Mouse (Mus musculus) hindbrain, postnatal 0 days (tissue): Measurements from ENCODE around the gene Pla2g2c. TPM values are rescaled to one million over a fixed set of nuclear protein-coding genes. Genes with fewer than 3 reads are reported as not detected.

ENCODE experiments used
- ATAC-seq: fragments of 200-750 bp; cut with Nextera tagmentation; 2 replicates; pipeline ENCODE4 v1.8.0; 2017; ENCODE audit warnings: mild to moderate bottlenecking, moderate TSS enrichment, moderate library complexity
- DNase-seq: peaks from one replicate; pipeline ENCODE4 v3.0.0-alpha.2; 2015; ENCODE audit warnings: low spot score
- H3K27ac ChIP-seq: fragments of 300-500 bp; sonication (generic); 2 replicates; pipeline ENCODE4 v1.5.1; 2014; ENCODE audit warnings: mild to moderate bottlenecking
- H3K27me3 ChIP-seq: fragments of 300-500 bp; sonication (generic); 2 replicates; pipeline ENCODE4 v1.6.1; 2014; ENCODE audit warnings: low read length, mixed read lengths; ENCODE audit not compliant: insufficient read depth
- H3K36me3 ChIP-seq: fragments of 300-500 bp; sonication (generic); 2 replicates; pipeline ENCODE4 v1.6.1; 2014; ENCODE audit warnings: low read length, mixed read lengths; ENCODE audit not compliant: insufficient read depth
- H3K4me1 ChIP-seq: fragments of 300-500 bp; sonication (generic); 2 replicates; pipeline ENCODE4 v1.6.1; 2014; ENCODE audit warnings: antibody characterized with exemption, low read length, mixed read lengths; ENCODE audit not compliant: insufficient read depth
- H3K4me2 ChIP-seq: fragments of 300-500 bp; sonication (generic); 2 replicates; pipeline ENCODE4 v1.6.1; 2014; ENCODE audit warnings: low read depth, mild to moderate bottlenecking, low read length, moderate library complexity, mixed read lengths
- H3K4me3 ChIP-seq: fragments of 300-500 bp; sonication (generic); 2 replicates; pipeline ENCODE4 v1.5.1; 2014; ENCODE audit warnings: low read length
- H3K9ac ChIP-seq: fragments of 300-500 bp; sonication (generic); replicated peaks from 2 replicates; pipeline ENCODE4 v1.6.1; 2014; ENCODE audit warnings: mild to moderate bottlenecking, low read length, moderate library complexity, mixed read lengths
- H3K9me3 ChIP-seq: fragments of 300-500 bp; sonication (generic); 2 replicates; pipeline ENCODE4 v1.6.1; 2016; ENCODE audit warnings: low read length, mixed read lengths
- CTCF ChIP-seq: IDR thresholded peaks from 2 replicates; pipeline ENCODE4 v1.5.1; 2016; ENCODE audit warnings: antibody characterized with exemption, control low read depth, low read depth
- WGBS: fragments of 180-500 bp; shearing (Covaris S2); extraction: QIAGEN DNeasy Blood & Tissue Kit; methylation state at CpG from one replicate; pipeline ENCODE4 v1.1.7; 2014; 5-methylcytosine and 5-hydroxymethylcytosine counted together
- polyA plus RNA-seq: library from polyadenylated mRNA; unstranded; fragments of >200 nt; fragmentation: Nextera tagmentation; extraction: Ambion mirVana; gene quantifications from 2 replicates; pipeline ENCODE4 v1.2.1, GENCODE M21; 2015
- total RNA-seq: library from RNA; depleted of rRNA; stranded (reverse); fragments of >200 nt; gene quantifications from 2 replicates; pipeline ENCODE4 v1.2.3, GENCODE M21; 2014

The Pla2g2c gene
- total and polyA plus RNA-seq, 2 experiments from 2014 or later, result 0.26 to 0.93 TPM

DNA sequence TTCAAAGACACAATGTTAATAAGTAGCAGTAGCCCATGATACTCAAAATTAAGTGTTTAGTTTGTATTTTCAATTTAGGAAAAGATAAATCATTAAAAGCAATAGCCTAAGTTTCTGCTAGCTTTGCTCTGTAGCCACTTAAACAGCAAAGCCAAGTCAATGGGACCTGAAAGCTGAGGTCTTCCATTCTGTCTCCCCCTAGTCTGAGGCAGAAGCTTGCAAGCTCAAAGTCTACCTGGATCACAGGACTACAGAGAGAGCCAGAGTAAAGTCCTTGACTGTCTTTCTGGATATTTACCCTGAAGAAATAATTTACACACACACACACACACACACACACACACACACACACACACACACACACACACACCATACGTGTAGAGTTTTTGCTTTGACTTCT is 10.4 kb upstream of the Pla2g2c start:
- no peak for ATAC-seq
- WGBS, result 79% methylated on average over 1 of the region's 1 CpGs
- Histone ChIP-seq H3K27me3 (no peaks in the 10 kb centered on the region), H3K4me1 (peaks cover 13% of the 10 kb centered on the region), H3K36me3 (no peaks in the 10 kb centered on the region), H3K4me3 (no peak overlapping the region), H3K4me2 (no peak overlapping the region), H3K9me3 (no peaks in the 10 kb centered on the region), H3K9ac (no peak overlapping the region), H3K27ac (no peak overlapping the region)
- no peak for DNase-seq
- no peak for TF ChIP-seq CTCF

DNA sequence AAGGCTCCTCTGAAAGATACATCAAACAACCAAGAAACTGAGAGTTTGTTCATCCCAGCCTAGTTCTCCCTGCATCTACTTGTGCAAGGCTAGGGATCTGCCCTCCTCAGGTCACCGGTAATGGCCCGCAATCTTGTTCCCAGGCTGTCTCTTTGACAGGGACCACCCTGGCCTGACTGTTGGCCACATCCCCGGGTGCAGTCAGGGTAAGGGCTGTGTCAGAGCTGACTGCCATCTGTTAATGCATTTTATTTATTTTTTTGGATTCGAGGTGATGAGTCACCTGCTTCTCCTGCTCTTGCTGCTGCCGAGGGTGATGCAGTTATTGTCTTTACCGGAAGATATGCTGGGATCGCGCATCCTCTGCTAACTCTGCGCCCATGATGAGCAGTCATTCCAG is 7.9 kb upstream of the Pla2g2c start:
- Histone ChIP-seq H3K9me3 (no peaks in the 10 kb centered on the region), H3K27me3 (no peaks in the 10 kb centered on the region), H3K4me3 (no peak overlapping the region), H3K9ac (no peak overlapping the region), H3K27ac (no peak overlapping the region), H3K4me1 (no peaks in the 10 kb centered on the region), H3K36me3 (no peaks in the 10 kb centered on the region), H3K4me2 (no peak overlapping the region)
- 82% methylated on average over 9 of the region's 9 CpGs for WGBS
- no peak for ATAC-seq
- no peak for TF ChIP-seq CTCF
- no peak for DNase-seq

DNA sequence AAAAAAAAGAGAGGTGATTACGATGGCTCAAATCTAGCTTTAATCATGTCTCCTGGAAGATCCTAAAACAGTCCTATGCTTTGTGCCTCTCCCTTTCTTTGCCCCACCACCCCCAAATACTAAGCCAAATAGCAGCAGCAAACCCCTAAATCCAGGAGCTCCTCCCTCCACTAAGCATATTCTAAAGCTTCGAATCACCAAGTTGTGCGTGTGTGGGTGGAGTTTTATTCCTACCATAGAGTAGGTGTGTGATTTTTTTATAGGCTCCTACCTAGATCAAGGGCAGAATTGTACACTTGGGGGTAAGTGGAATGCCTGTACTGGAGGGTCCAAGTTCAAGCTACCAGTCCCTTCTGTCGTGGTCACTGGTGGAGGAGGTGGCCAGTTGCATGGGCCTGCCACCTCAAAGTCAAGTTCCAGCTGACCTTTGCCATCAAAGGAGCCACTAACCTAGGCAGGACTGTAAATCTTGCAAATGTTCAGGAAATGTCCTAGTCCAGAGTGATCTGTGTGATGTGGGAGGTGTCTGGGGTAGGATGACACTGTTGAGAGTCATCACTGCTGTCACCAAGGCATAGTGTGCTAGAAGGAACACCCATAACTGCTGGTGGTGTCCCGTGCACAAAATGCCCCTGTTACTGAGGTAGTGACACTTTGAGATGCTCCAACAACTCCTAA is 5.9 kb upstream of the Pla2g2c start:
- no peaks in the 10 kb centered on the region for H3K27me3 ChIP-seq
- no peak for DNase-seq
- H3K9me3 ChIP-seq, result no peaks in the 10 kb centered on the region
- no peak overlapping the region for H3K4me3 ChIP-seq
- WGBS, result 86% methylated on average over 5 of the region's 5 CpGs
- no peak overlapping the region for H3K9ac ChIP-seq
- no peaks in the 10 kb centered on the region for H3K36me3 ChIP-seq
- no peak overlapping the region for H3K27ac ChIP-seq
- no peak for ATAC-seq
- H3K4me2 ChIP-seq, result no peak overlapping the region
- no peak for TF ChIP-seq CTCF
- H3K4me1 ChIP-seq, result no peaks in the 10 kb centered on the region; the same call in 1 of the 2 replicates

DNA sequence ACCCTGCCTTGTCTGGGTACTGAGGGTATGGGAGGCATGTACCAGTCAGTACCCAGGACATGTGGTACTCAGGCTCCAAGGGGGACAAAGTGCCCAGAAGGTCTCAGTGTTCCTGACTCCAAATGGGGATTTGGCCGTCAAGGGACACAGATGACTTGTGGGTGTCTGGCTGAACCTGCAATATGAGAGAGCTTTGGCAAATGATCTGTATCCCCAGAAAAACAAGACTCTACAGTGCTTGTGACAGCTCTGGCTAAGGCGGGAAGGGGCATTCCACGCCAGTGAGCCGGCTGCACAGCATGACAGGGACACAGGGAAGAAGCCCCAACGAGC is 5.4 kb upstream of the Pla2g2c start:
- ATAC-seq (no peak), DNase-seq (no peak)
- no peak overlapping the region for H3K4me3 ChIP-seq
- H3K4me1 ChIP-seq, result peaks cover 5% of the 10 kb centered on the region
- no peaks in the 10 kb centered on the region for H3K36me3 ChIP-seq
- WGBS, result 70% methylated on average over 5 of the region's 5 CpGs
- H3K27ac ChIP-seq, result no peak overlapping the region
- no peaks in the 10 kb centered on the region for H3K27me3 ChIP-seq
- TF ChIP-seq CTCF, result no peak
- H3K9me3 ChIP-seq, result no peaks in the 10 kb centered on the region
- H3K4me2 ChIP-seq, result no peak overlapping the region
- H3K9ac ChIP-seq, result no peak overlapping the region

DNA sequence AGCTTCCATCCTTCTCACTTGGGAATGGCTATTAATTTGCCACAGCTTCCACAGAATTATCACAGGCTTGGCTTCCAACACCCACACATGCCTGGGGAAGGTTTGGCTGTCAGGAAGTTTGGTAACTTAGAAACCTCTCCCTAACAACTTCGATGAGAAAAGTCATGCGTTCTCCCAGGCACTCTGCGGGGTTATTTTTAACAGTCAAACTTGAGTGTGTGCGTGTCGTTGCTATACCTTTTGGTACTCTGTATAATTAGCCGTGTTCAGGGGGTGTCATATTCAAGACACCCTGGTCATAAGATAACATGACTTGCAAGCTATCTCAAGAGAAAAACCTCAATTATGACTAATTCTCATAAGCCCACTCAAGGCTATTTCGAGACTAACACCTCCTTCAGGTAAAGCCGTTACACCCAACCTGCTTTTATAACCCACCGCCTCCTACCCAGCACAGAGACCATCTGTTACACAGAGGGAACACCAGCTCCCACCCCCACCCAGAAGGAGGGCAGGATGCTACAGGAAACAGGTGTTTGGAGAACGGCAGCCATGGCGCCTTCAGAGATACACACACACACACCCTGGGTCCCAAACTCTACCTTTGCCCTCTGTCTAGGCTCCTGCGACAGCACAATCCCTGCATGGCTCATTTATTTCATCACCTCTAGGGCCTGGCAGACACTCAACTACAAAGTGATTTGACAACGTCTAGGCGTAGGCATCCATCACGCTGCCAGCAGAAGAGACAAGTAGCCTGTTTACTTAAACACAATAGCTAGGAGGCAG is 905 bp upstream of the Pla2g2c start:
- TF ChIP-seq CTCF, result no peak
- no peak for DNase-seq
- no peak for ATAC-seq
- Histone ChIP-seq H3K36me3 (no peaks in the 10 kb centered on the region), H3K4me1 (peaks cover 24% of the 10 kb centered on the region), H3K27ac (peak overlapping the region; percentile 68), H3K4me3 (no peak overlapping the region), H3K27me3 (no peaks in the 10 kb centered on the region), H3K9me3 (no peaks in the 10 kb centered on the region), H3K9ac (no peak overlapping the region), H3K4me2 (peak overlapping the region; percentile 54; the same call in 1 of the 2 replicates)
- whole genome bisulfite sequencing, result 47% methylated on average over 15 of the region's 15 CpGs

DNA sequence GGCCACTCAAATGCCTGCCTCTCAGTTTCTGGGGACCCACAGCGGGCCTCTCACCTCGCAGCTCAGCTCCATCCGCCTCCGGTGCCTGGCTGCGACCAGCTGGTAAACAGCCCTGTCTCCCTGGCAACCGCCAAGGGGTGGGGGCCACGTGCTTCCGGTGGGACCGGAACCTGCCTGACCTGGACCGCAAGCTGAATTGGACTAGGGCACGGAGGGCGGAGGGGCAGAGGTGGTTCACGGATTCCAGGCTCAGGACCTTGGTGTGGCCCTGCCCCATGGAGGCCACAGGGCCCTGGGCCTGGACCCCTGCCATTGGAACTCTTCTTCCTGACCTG is 502 bp downstream of the Pla2g2c start:
- Histone ChIP-seq H3K4me3 (peak overlapping the region; percentile 24), H3K9ac (peak overlapping the region; percentile 43; the same call in 1 of the 2 replicates), H3K27me3 (no peaks in the 10 kb centered on the region), H3K36me3 (no peaks in the 10 kb centered on the region), H3K4me2 (peak overlapping the region; percentile 54), H3K4me1 (peaks cover 24% of the 10 kb centered on the region), H3K27ac (peak overlapping the region; percentile 68), H3K9me3 (no peaks in the 10 kb centered on the region)
- ATAC-seq, result peak; percentile 81; the same call in 1 of the 2 replicates
- TF ChIP-seq CTCF, result no peak
- peak; percentile 78 for DNase-seq
- WGBS, result 6% methylated on average over 13 of the region's 13 CpGs

DNA sequence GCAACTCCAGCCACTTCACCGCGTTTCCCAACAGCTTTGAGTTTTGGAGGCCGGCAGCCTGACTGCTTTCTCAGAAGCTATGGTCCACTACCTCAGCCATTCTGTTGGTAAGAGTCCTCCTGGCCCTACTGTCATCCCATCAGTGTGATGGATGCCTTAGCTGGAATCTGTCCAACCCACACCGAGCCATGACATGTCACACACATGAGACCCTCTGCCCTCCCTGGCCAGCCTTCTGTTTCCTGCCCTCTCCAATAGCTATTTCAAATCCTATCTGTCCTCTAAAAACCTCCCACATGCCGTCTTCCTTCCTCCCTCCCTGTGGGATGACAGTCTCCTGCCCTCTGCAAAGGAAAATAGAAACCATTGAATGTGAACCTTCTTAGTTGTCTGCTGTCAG is 1.2 kb downstream of the Pla2g2c start:
- 52% methylated on average over 5 of the region's 5 CpGs for WGBS
- no peaks in the 10 kb centered on the region for H3K27me3 ChIP-seq
- H3K9me3 ChIP-seq, result no peaks in the 10 kb centered on the region
- ATAC-seq (peak; percentile 27; the same call in 1 of the 2 replicates), DNase-seq (peak; percentile 54)
- H3K4me1 ChIP-seq, result peaks cover 24% of the 10 kb centered on the region
- no peak for TF ChIP-seq CTCF
- peak overlapping the region; percentile 68; the same call in 1 of the 2 replicates for H3K27ac ChIP-seq
- H3K36me3 ChIP-seq, result no peaks in the 10 kb centered on the region
- no peak overlapping the region for H3K4me3 ChIP-seq
- H3K4me2 ChIP-seq, result no peak overlapping the region
- no peak overlapping the region for H3K9ac ChIP-seq
